Mouse (Mus musculus): ENCODE results near the gene Camk1d. TPM values are rescaled to one million over a fixed set of nuclear protein-coding genes. Genes with fewer than 3 reads are reported as not detected.

Gene Camk1d
- polyA plus RNA-seq, 1 experiment from 2014 or later = 11.3 TPM

- H3K4me2 ChIP-seq (ENCODE audit: low read depth, low read length) = no peak overlapping the region
- no peak for ATAC-seq (ENCODE audit: insufficient read depth, low FRiP score)
- WGBS = 76% methylated on average over 2 of the region's 2 CpGs
- no peak overlapping the region for H3K9ac ChIP-seq (ENCODE audit: low read length)
- H3K9me3 ChIP-seq (replicated peaks; ENCODE audit: control insufficient read depth, low read length) = peaks cover 3% of the 10 kb centered on the region; the same call in 1 of the 2 replicates
- peaks cover 12% of the 10 kb centered on the region for H3K4me1 ChIP-seq (ENCODE audit: control insufficient read depth, insufficient read depth, low read length)
- 0 out of 2 replicates have a peak overlapping the region, but pooled peaks have one; percentile 33 for H3K27ac ChIP-seq (ENCODE audit: low read length)
- no peaks in the 10 kb centered on the region for H3K36me3 ChIP-seq (ENCODE audit: control insufficient read depth, insufficient read depth, low read length)
- H3K27me3 ChIP-seq (ENCODE audit: control insufficient read depth, insufficient read depth, low read length) = no peaks in the 10 kb centered on the region
- no peak overlapping the region for H3K4me3 ChIP-seq (replicated peaks; ENCODE audit: low read length)
These were observed 199.2 kb downstream of the Camk1d start for GRCm38 (mm10) chr2:5515106-5515505.

GRCm38 (mm10) chr2:5514095-5514494 lies 200.2 kb downstream of the Camk1d start:
- H3K9me3 ChIP-seq (replicated peaks; ENCODE audit: control insufficient read depth, low read length) = peaks cover 3% of the 10 kb centered on the region; the same call in 1 of the 2 replicates
- no peak for ATAC-seq (ENCODE audit: insufficient read depth, low FRiP score)
- peaks cover 2% of the 10 kb centered on the region; the same call in 1 of the 2 replicates for H3K4me1 ChIP-seq (ENCODE audit: control insufficient read depth, insufficient read depth, low read length)

GRCm38 (mm10) chr2:5513621-5514020 lies 200.7 kb downstream of the Camk1d start:
- ATAC-seq (ENCODE audit: insufficient read depth, low FRiP score) = no peak
- Histone ChIP-seq H3K27me3 (ENCODE audit: control insufficient read depth, insufficient read depth, low read length) (no peaks in the 10 kb centered on the region), H3K4me2 (ENCODE audit: low read depth, low read length) (no peak overlapping the region), H3K36me3 (ENCODE audit: control insufficient read depth, insufficient read depth, low read length) (no peaks in the 10 kb centered on the region), H3K4me3 (replicated peaks; ENCODE audit: low read length) (no peak overlapping the region), H3K9me3 (replicated peaks; ENCODE audit: control insufficient read depth, low read length) (peaks cover 3% of the 10 kb centered on the region; the same call in 1 of the 2 replicates), H3K4me1 (ENCODE audit: control insufficient read depth, insufficient read depth, low read length) (no peaks in the 10 kb centered on the region; the same call in 1 of the 2 replicates), H3K27ac (ENCODE audit: low read length) (no peak overlapping the region), H3K9ac (ENCODE audit: low read length) (no peak overlapping the region)
- WGBS = 87% methylated on average over 2 of the region's 2 CpGs

More at GRCm38 (mm10) chr2:5514095-5514494, 200.2 kb downstream of the Camk1d start:
- no peak overlapping the region for H3K9ac ChIP-seq (ENCODE audit: low read length)
- no peak overlapping the region for H3K4me2 ChIP-seq (ENCODE audit: low read depth, low read length)
- H3K27me3 ChIP-seq (ENCODE audit: control insufficient read depth, insufficient read depth, low read length) = no peaks in the 10 kb centered on the region
- H3K27ac ChIP-seq (ENCODE audit: low read length) = no peak overlapping the region
- H3K4me3 ChIP-seq (replicated peaks; ENCODE audit: low read length) = no peak overlapping the region
- WGBS = 93% methylated on average over 5 of the region's 5 CpGs
- no peaks in the 10 kb centered on the region for H3K36me3 ChIP-seq (ENCODE audit: control insufficient read depth, insufficient read depth, low read length)

- no peaks in the 10 kb centered on the region for H3K27me3 ChIP-seq (ENCODE audit: control insufficient read depth, insufficient read depth, low read length)
- H3K9ac ChIP-seq (ENCODE audit: low read length) = no peak overlapping the region
- no peak overlapping the region for H3K4me2 ChIP-seq (ENCODE audit: low read depth, low read length)
- no peak overlapping the region for H3K4me3 ChIP-seq (replicated peaks; ENCODE audit: low read length)
- no peaks in the 10 kb centered on the region for H3K4me1 ChIP-seq (ENCODE audit: control insufficient read depth, insufficient read depth, low read length)
- H3K9me3 ChIP-seq (replicated peaks; ENCODE audit: control insufficient read depth, low read length) = peaks cover 3% of the 10 kb centered on the region; the same call in 1 of the 2 replicates
- 91% methylated on average over 6 of the region's 6 CpGs for WGBS
- no peak overlapping the region for H3K27ac ChIP-seq (ENCODE audit: low read length)
- no peak for ATAC-seq (ENCODE audit: insufficient read depth, low FRiP score)
- H3K36me3 ChIP-seq (ENCODE audit: control insufficient read depth, insufficient read depth, low read length) = no peaks in the 10 kb centered on the region
These were observed 204.3 kb downstream of the Camk1d start for GRCm38 (mm10) chr2:5510042-5510441.

GRCm38 (mm10) chr2:5499620-5500019 lies 214.7 kb downstream of the Camk1d start:
- Histone ChIP-seq H3K4me1 (ENCODE audit: control insufficient read depth, insufficient read depth, low read length) (no peaks in the 10 kb centered on the region), H3K9me3 (replicated peaks; ENCODE audit: control insufficient read depth, low read length) (no peaks in the 10 kb centered on the region), H3K9ac (ENCODE audit: low read length) (no peak overlapping the region), H3K27me3 (ENCODE audit: control insufficient read depth, insufficient read depth, low read length) (no peaks in the 10 kb centered on the region), H3K27ac (ENCODE audit: low read length) (no peak overlapping the region), H3K36me3 (ENCODE audit: control insufficient read depth, insufficient read depth, low read length) (no peaks in the 10 kb centered on the region), H3K4me2 (ENCODE audit: low read depth, low read length) (no peak overlapping the region), H3K4me3 (replicated peaks; ENCODE audit: low read length) (no peak overlapping the region)
- 67% methylated on average over 4 of the region's 4 CpGs for WGBS
- no peak for ATAC-seq (ENCODE audit: insufficient read depth, low FRiP score)

- 75% methylated on average over 5 of the region's 5 CpGs for whole genome bisulfite sequencing
- Histone ChIP-seq H3K9me3 (replicated peaks; ENCODE audit: control insufficient read depth, low read length) (no peaks in the 10 kb centered on the region), H3K36me3 (ENCODE audit: control insufficient read depth, insufficient read depth, low read length) (no peaks in the 10 kb centered on the region), H3K4me3 (replicated peaks; ENCODE audit: low read length) (no peak overlapping the region), H3K9ac (ENCODE audit: low read length) (no peak overlapping the region), H3K27ac (ENCODE audit: low read length) (no peak overlapping the region), H3K4me1 (ENCODE audit: control insufficient read depth, insufficient read depth, low read length) (no peaks in the 10 kb centered on the region), H3K4me2 (ENCODE audit: low read depth, low read length) (no peak overlapping the region), H3K27me3 (ENCODE audit: control insufficient read depth, insufficient read depth, low read length) (no peaks in the 10 kb centered on the region)
- no peak for ATAC-seq (ENCODE audit: insufficient read depth, low FRiP score)
These were observed 224.4 kb downstream of the Camk1d start for GRCm38 (mm10) chr2:5489916-5490315.

GRCm38 (mm10) chr2:5487344-5487743 lies 227.0 kb downstream of the Camk1d start:
- Histone ChIP-seq H3K27me3 (ENCODE audit: control insufficient read depth, insufficient read depth, low read length) (no peaks in the 10 kb centered on the region), H3K4me2 (ENCODE audit: low read depth, low read length) (no peak overlapping the region), H3K9ac (ENCODE audit: low read length) (no peak overlapping the region), H3K36me3 (ENCODE audit: control insufficient read depth, insufficient read depth, low read length) (no peaks in the 10 kb centered on the region), H3K4me1 (ENCODE audit: control insufficient read depth, insufficient read depth, low read length) (no peaks in the 10 kb centered on the region), H3K27ac (ENCODE audit: low read length) (no peak overlapping the region), H3K4me3 (replicated peaks; ENCODE audit: low read length) (no peak overlapping the region), H3K9me3 (replicated peaks; ENCODE audit: control insufficient read depth, low read length) (no peaks in the 10 kb centered on the region)
- no peak for ATAC-seq (ENCODE audit: insufficient read depth, low FRiP score)
- 85% methylated on average over 3 of the region's 3 CpGs for WGBS

GRCm38 (mm10) chr2:5486663-5487062 lies 227.7 kb downstream of the Camk1d start:
- no peak overlapping the region for H3K4me2 ChIP-seq (ENCODE audit: low read depth, low read length)
- H3K9ac ChIP-seq (ENCODE audit: low read length) = no peak overlapping the region
- no peaks in the 10 kb centered on the region for H3K4me1 ChIP-seq (ENCODE audit: control insufficient read depth, insufficient read depth, low read length)
- H3K4me3 ChIP-seq (replicated peaks; ENCODE audit: low read length) = no peak overlapping the region
- H3K27ac ChIP-seq (ENCODE audit: low read length) = no peak overlapping the region
- no peaks in the 10 kb centered on the region for H3K27me3 ChIP-seq (ENCODE audit: control insufficient read depth, insufficient read depth, low read length)
- WGBS = 81% methylated on average over 7 of the region's 7 CpGs
- no peak for ATAC-seq (ENCODE audit: insufficient read depth, low FRiP score)
- no peaks in the 10 kb centered on the region for H3K9me3 ChIP-seq (replicated peaks; ENCODE audit: control insufficient read depth, low read length)
- no peaks in the 10 kb centered on the region for H3K36me3 ChIP-seq (ENCODE audit: control insufficient read depth, insufficient read depth, low read length)

GRCm38 (mm10) chr2:5485786-5486185 lies 228.5 kb downstream of the Camk1d start:
- WGBS = 88% methylated on average over 6 of the region's 6 CpGs
- Histone ChIP-seq H3K27ac (ENCODE audit: low read length) (no peak overlapping the region), H3K4me3 (replicated peaks; ENCODE audit: low read length) (no peak overlapping the region), H3K36me3 (ENCODE audit: control insufficient read depth, insufficient read depth, low read length) (no peaks in the 10 kb centered on the region), H3K9me3 (replicated peaks; ENCODE audit: control insufficient read depth, low read length) (no peaks in the 10 kb centered on the region), H3K4me1 (ENCODE audit: control insufficient read depth, insufficient read depth, low read length) (no peaks in the 10 kb centered on the region), H3K4me2 (ENCODE audit: low read depth, low read length) (no peak overlapping the region), H3K27me3 (ENCODE audit: control insufficient read depth, insufficient read depth, low read length) (no peaks in the 10 kb centered on the region), H3K9ac (ENCODE audit: low read length) (no peak overlapping the region)
- ATAC-seq (ENCODE audit: insufficient read depth, low FRiP score) = no peak

Data from stomach, embryonic 16.5 days (tissue).